Mouse (Mus musculus): ENCODE data around the gene Fat2. TPM values are rescaled to one million over a fixed set of nuclear protein-coding genes. Genes with fewer than 3 reads are reported as not detected.

Gene Fat2
- polyA plus RNA-seq (2016; fragmentation: Nextera tagmentation; extraction: Ambion mirVana), result 0.18 and 0.22 TPM in 2 replicates

DNA sequence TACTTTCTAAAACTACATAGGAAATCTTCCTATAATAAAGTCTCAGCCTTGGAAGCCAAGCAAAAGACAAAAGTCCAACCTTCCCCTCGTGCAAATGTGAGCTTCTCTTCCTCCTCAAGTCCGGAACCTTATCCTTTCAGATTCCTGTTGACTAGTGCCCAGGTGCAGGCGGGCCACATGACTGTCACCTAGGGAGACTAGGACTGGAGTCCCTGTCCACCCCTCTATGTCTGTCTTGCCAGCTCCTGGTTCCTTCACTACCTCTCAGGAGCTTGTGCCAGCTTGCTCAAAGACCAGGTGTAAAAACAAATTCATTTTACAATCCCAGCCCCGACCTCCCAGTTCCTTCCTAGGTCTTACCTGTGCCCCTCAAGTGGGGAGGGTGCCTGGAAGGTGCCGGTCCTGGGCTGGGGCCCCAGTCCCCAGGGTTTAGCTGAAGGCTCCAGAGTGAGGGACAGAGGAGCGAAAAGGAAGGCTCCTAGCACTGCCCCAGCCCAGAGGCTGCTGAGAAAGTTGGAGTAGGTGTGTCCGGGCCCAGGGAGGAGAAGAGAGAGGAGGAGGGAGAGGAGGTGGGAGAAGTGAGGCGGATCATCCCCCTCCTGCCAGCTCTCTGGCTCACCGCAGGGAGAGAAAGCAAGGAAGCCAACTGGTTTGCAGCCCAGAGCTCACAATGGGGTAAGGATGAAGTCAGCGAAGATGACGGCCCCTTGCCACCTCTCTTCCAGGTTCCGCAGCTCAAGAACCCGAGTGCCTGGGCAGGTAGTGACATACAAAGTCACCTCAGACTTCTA lies at the start of gene Fat2:
Fat2 (minus strand) TSS at position 464 of the 791 bp plus-strand sequence.
- Histone ChIP-seq H3K9me3 (no peaks in the 10 kb centered on the region), H3K4me2 (no peak within 1 kb of the TSS), H3K9ac (replicated peaks) (no peak within 1 kb of the TSS; the same call in 1 of the 2 replicates), H3K36me3 (no peaks in the 10 kb centered on the region), H3K27ac (no peak within 1 kb of the TSS), H3K27me3 (peaks cover 7% of the 10 kb centered on the region), H3K4me3 (replicated peaks) (no peak within 1 kb of the TSS), H3K4me1 (replicated peaks) (0 out of 2 replicates have a peak, but pooled peaks cover 3% of the 10 kb centered on the region)
- ATAC-seq (ENCODE audit: insufficient number of reproducible peaks, insufficient read depth, low FRiP score, low TSS enrichment, low read depth), result no peak
- WGBS, result 43% methylated on average over 13 of the region's 13 CpGs

GRCm38 (mm10) chr11:55383463-55384045 lies 47.2 kb upstream of the Fat2 start:
- no peak overlapping the region; the same call in 1 of the 2 replicates for H3K27ac ChIP-seq
- H3K4me1 ChIP-seq (replicated peaks), result peaks cover 13% of the 10 kb centered on the region
- peaks cover 6% of the 10 kb centered on the region; the same call in 1 of the 2 replicates for H3K27me3 ChIP-seq
- no peaks in the 10 kb centered on the region for H3K9me3 ChIP-seq
- ATAC-seq (ENCODE audit: insufficient number of reproducible peaks, insufficient read depth, low FRiP score, low TSS enrichment, low read depth), result no peak
- no peak overlapping the region for H3K4me3 ChIP-seq (replicated peaks)
- H3K9ac ChIP-seq (replicated peaks), result no peak overlapping the region
- 24% methylated on average over 6 of the region's 6 CpGs for WGBS
- no peak overlapping the region for H3K4me2 ChIP-seq
- no peaks in the 10 kb centered on the region for H3K36me3 ChIP-seq

- peaks cover 6% of the 10 kb centered on the region; the same call in 1 of the 2 replicates for H3K27me3 ChIP-seq
- ATAC-seq (ENCODE audit: insufficient number of reproducible peaks, insufficient read depth, low FRiP score, low TSS enrichment, low read depth), result no peak
- no peaks in the 10 kb centered on the region for H3K36me3 ChIP-seq
- H3K27ac ChIP-seq, result no peak overlapping the region
- H3K9ac ChIP-seq (replicated peaks), result no peak overlapping the region
- no peak overlapping the region for H3K4me3 ChIP-seq (replicated peaks)
- no peak overlapping the region for H3K4me2 ChIP-seq
- no peaks in the 10 kb centered on the region for H3K9me3 ChIP-seq
- 68% methylated on average over 6 of the region's 6 CpGs for WGBS
- peaks cover 13% of the 10 kb centered on the region for H3K4me1 ChIP-seq (replicated peaks)
Measured at GRCm38 (mm10) chr11:55380908-55381307, 44.5 kb upstream of the Fat2 start.

DNA sequence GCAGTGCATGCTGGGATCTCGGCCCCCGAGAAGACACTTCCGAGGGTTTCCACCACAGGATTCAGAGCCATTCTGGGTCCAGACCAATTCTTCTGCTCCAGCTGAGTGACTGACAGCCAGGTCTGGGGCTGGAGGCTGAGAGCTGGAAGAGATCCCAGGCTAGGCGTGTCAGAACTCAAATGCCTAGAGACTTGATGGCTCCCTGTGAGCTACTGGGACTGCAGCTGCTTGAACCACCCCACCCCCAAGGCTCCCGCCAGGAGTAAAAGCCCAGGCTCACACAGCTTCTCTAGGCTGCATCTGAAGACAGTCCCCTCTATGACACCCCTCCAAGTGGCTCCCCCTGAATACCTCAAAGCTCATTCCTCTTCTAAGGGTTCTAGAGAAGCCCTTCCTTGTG lies 42.0 kb upstream of the Fat2 start:
- Histone ChIP-seq H3K36me3 (no peaks in the 10 kb centered on the region), H3K4me3 (replicated peaks) (no peak overlapping the region), H3K9ac (replicated peaks) (no peak overlapping the region), H3K4me2 (no peak overlapping the region), H3K27me3 (peaks cover 7% of the 10 kb centered on the region), H3K4me1 (replicated peaks) (peaks cover 10% of the 10 kb centered on the region), H3K9me3 (no peaks in the 10 kb centered on the region), H3K27ac (no peak overlapping the region)
- WGBS, result 59% methylated on average over 5 of the region's 5 CpGs
- no peak for ATAC-seq (ENCODE audit: insufficient number of reproducible peaks, insufficient read depth, low FRiP score, low TSS enrichment, low read depth)

DNA sequence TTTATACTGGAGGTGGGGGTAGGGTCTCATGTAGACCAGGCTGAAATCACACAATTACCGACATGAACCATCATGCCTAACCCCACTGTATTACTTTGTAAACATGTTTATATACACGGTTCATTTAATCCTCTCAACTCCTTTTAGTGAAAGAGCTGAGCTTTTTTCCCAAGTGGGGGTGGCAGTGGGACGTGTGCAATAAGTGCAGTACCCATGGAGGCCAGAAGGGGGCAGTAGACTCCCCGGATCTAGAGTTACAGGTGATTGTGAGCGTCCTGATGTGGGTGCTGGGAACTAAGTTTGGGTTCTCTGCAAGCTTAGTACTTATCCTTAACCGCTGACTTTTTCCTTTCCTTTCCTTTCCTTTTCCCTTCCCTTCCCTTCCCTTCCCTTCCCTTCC lies 37.5 kb upstream of the Fat2 start:
- H3K4me2 ChIP-seq, result no peak overlapping the region

DNA sequence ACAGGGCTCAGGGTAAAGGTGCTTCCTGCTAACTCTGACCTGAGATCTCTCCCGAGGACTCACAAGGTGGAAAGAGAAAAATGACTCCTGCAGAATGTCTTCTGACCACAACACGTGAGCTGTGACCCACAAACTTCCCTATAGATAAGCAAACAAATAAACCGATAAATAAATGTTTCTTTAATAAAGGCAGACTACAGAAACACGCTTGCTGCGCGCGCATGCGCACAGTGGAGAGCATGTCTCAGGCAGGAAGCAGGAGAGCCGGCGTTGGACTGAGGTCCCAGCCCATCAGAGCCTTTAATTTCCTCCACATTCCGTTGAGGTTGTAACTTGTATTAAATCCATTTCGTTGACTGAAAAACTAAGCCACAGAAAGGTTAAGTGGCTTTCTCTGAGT lies 37.0 kb upstream of the Fat2 start:
- Histone ChIP-seq H3K9ac (replicated peaks) (no peak overlapping the region), H3K9me3 (no peaks in the 10 kb centered on the region), H3K4me1 (replicated peaks) (peaks cover 10% of the 10 kb centered on the region), H3K4me3 (replicated peaks) (no peak overlapping the region), H3K27me3 (peaks cover 20% of the 10 kb centered on the region), H3K27ac (no peak overlapping the region), H3K4me2 (no peak overlapping the region), H3K36me3 (no peaks in the 10 kb centered on the region)
- 85% methylated on average over 12 of the region's 12 CpGs for whole genome bisulfite sequencing
- no peak for ATAC-seq (ENCODE audit: insufficient number of reproducible peaks, insufficient read depth, low FRiP score, low TSS enrichment, low read depth)

More for the DNA sequence above, 37.5 kb upstream of the Fat2 start:
- Histone ChIP-seq H3K36me3 (no peaks in the 10 kb centered on the region), H3K9me3 (no peaks in the 10 kb centered on the region), H3K9ac (replicated peaks) (no peak overlapping the region), H3K27ac (no peak overlapping the region), H3K4me1 (replicated peaks) (peaks cover 10% of the 10 kb centered on the region), H3K27me3 (peaks cover 20% of the 10 kb centered on the region), H3K4me3 (replicated peaks) (no peak overlapping the region)
- no peak for ATAC-seq (ENCODE audit: insufficient number of reproducible peaks, insufficient read depth, low FRiP score, low TSS enrichment, low read depth)
- WGBS, result 50% methylated on average over 6 of the region's 6 CpGs

- no peak for ATAC-seq (ENCODE audit: insufficient number of reproducible peaks, insufficient read depth, low FRiP score, low TSS enrichment, low read depth)
- H3K36me3 ChIP-seq, result no peaks in the 10 kb centered on the region
- peaks cover 20% of the 10 kb centered on the region for H3K27me3 ChIP-seq
- no peak overlapping the region for H3K27ac ChIP-seq
- no peak overlapping the region for H3K4me3 ChIP-seq (replicated peaks)
- 49% methylated on average over 6 of the region's 6 CpGs for WGBS
- H3K4me2 ChIP-seq, result no peak overlapping the region
- H3K4me1 ChIP-seq (replicated peaks), result peaks cover 10% of the 10 kb centered on the region
- no peaks in the 10 kb centered on the region for H3K9me3 ChIP-seq
- no peak overlapping the region for H3K9ac ChIP-seq (replicated peaks)
Measured at GRCm38 (mm10) chr11:55372001-55372400, 35.6 kb upstream of the Fat2 start.

- Histone ChIP-seq H3K4me1 (replicated peaks) (peaks cover 26% of the 10 kb centered on the region), H3K36me3 (no peaks in the 10 kb centered on the region), H3K4me2 (no peak overlapping the region), H3K9ac (replicated peaks) (no peak overlapping the region), H3K27me3 (peaks cover 22% of the 10 kb centered on the region), H3K27ac (no peak overlapping the region), H3K9me3 (no peaks in the 10 kb centered on the region), H3K4me3 (replicated peaks) (no peak overlapping the region)
- no peak for ATAC-seq (ENCODE audit: insufficient number of reproducible peaks, insufficient read depth, low FRiP score, low TSS enrichment, low read depth)
- whole genome bisulfite sequencing, result 40% methylated on average over 6 of the region's 6 CpGs
Measured at GRCm38 (mm10) chr11:55369093-55369471, 32.7 kb upstream of the Fat2 start.

- Histone ChIP-seq H3K9me3 (no peaks in the 10 kb centered on the region), H3K4me1 (replicated peaks) (peaks cover 26% of the 10 kb centered on the region), H3K36me3 (no peaks in the 10 kb centered on the region), H3K27ac (no peak overlapping the region), H3K4me3 (replicated peaks) (no peak overlapping the region), H3K9ac (replicated peaks) (no peak overlapping the region), H3K27me3 (peaks cover 18% of the 10 kb centered on the region; the same call in 1 of the 2 replicates), H3K4me2 (no peak overlapping the region)
- WGBS, result 52% methylated on average over 4 of the region's 4 CpGs
- no peak for ATAC-seq (ENCODE audit: insufficient number of reproducible peaks, insufficient read depth, low FRiP score, low TSS enrichment, low read depth)
Measured at GRCm38 (mm10) chr11:55368388-55369092, 32.2 kb upstream of the Fat2 start.

GRCm38 (mm10) chr11:55367783-55368182 lies 31.4 kb upstream of the Fat2 start:
- H3K4me1 ChIP-seq (replicated peaks), result peaks cover 26% of the 10 kb centered on the region
- ATAC-seq (ENCODE audit: insufficient number of reproducible peaks, insufficient read depth, low FRiP score, low TSS enrichment, low read depth), result no peak
- no peak overlapping the region for H3K4me3 ChIP-seq (replicated peaks)
- WGBS, result 49% methylated on average over 10 of the region's 10 CpGs
- peaks cover 14% of the 10 kb centered on the region; the same call in 1 of the 2 replicates for H3K27me3 ChIP-seq
- no peak overlapping the region for H3K9ac ChIP-seq (replicated peaks)
- no peaks in the 10 kb centered on the region for H3K9me3 ChIP-seq
- H3K36me3 ChIP-seq, result no peaks in the 10 kb centered on the region
- no peak overlapping the region for H3K27ac ChIP-seq
- H3K4me2 ChIP-seq, result no peak overlapping the region

GRCm38 (mm10) chr11:55365840-55366239 lies 29.5 kb upstream of the Fat2 start:
- Histone ChIP-seq H3K4me3 (replicated peaks) (no peak overlapping the region), H3K36me3 (no peaks in the 10 kb centered on the region), H3K9me3 (no peaks in the 10 kb centered on the region), H3K4me1 (replicated peaks) (peaks cover 20% of the 10 kb centered on the region), H3K27ac (no peak overlapping the region), H3K9ac (replicated peaks) (no peak overlapping the region), H3K27me3 (0 out of 2 replicates have a peak, but pooled peaks cover 8% of the 10 kb centered on the region), H3K4me2 (no peak overlapping the region)
- no peak for ATAC-seq (ENCODE audit: insufficient number of reproducible peaks, insufficient read depth, low FRiP score, low TSS enrichment, low read depth)
- 74% methylated on average over 5 of the region's 5 CpGs for WGBS
